Mouse (Mus musculus) heart, postnatal 0 days (tissue): ENCODE measurements at regions not wholly inside any gene's neighbourhood (a gene's known extent, or its start where the extent isn't known, plus 50 kb on each side); places are given as distances from the start of the nearest gene placed in this dataset.

ENCODE experiments used
- CTCF ChIP-seq: IDR thresholded peaks from 2 replicates; pipeline ENCODE4 v1.5.1; 2016; ENCODE audit warnings: antibody characterized with exemption, control low read depth, low read depth
- EP300 ChIP-seq: IDR thresholded peaks from 2 replicates; pipeline ENCODE4 v1.6.1; 2016; ENCODE audit warnings: antibody characterized with exemption, low read depth

DNA sequence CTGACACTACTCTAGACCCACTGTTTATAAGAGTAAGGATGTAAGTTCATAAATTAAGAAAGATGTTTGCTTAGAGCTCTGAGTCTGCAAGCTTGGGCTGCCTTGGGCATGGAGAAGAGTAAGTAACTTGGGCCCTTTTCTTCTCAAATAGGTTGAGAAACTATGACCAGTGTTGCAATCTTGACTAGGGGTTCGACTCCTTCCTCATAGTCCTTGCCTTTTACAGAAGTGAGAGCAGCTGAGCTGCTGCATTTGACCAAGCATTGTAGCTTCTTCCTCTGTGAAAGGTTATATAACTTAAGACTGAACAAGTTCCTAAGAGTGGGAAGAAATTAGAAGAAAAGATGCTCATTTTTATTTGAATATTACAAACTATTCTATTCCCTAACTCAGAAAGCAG, 693.5 kb downstream of the Cypt12 start:
- TF ChIP-seq CTCF (no peak), EP300 (no peak)
